In the genomic region with DNA sequence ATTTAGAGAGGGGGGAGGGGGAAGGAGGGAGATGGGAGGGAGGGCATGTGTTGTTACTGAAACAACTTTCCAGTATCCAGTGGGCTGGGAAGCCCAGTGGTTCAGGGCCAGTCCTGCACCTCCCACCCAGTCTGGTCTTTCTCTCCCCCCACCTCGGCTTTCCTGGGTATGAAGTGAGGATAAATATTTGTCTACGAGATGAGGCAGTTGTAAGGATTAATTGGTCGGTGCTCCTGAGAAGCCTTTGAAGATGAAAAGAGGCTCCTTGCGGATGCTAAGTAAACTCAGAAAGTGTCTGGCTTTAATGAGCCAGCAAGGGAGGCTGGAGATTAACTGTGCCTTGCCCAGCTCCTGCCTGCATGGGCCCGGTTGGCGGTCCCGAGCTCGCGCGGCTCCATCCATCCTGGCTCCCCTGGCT, we compare ENCODE assay signal across 19 mouse cellular contexts. TPM values are rescaled to one million over a fixed set of nuclear protein-coding genes. Genes with fewer than 3 reads are reported as not detected.
DNase-seq lines count a peak whose midpoint lies in the region; ATAC-seq lines count a peak whose summit lies in the region.
"Had no signal": no experiment of that assay in that cellular context is flagged by ENCODE, and none has a peak within 500 bp of the region (broad histone marks: within the 10 kb centered on the region; RNA-seq: fewer than 3 reads in every experiment).

No protein-coding gene starts in this region.

- no peak overlapping the region for H3K4me2 ChIP-seq in forebrain, embryonic 14.5 days (ENCODE audit: low read length)
- no peak overlapping the region for H3K4me2 ChIP-seq in forebrain, embryonic 12.5 days
- H3K4me2 ChIP-seq in midbrain, embryonic 15.5 days, result no peak overlapping the region
- H3K4me2 ChIP-seq: heart, embryonic 12.5 days had no signal

- peak; percentile 42 for DNase-seq in forebrain, embryonic 14.5 days (ENCODE audit: low spot score)
- DNase-seq in forelimb bud, embryonic 11.5 days (ENCODE audit: low read depth, low spot score), result peak; percentile 57
- DNase-seq in limb, embryonic 10.5 days (ENCODE audit: low spot score), result no peak
- DNase-seq in adrenal gland, postnatal 10 days, result no peak
- DNase-seq: adrenal gland, adult 2 months; B cell, adult 2 months; cerebellum, postnatal 10 days; gastrocnemius, postnatal 36 days; layer of hippocampus, postnatal 36 days; liver; lung, adult 2 months; thymus, postnatal 4 days had no signal

- 15% methylated on average over 10 of the region's 10 CpGs for WGBS in forebrain, embryonic 14.5 days
- WGBS in forebrain, embryonic 12.5 days, result 14% methylated on average over 10 of the region's 10 CpGs
- 5% methylated on average over 10 of the region's 10 CpGs for WGBS in limb, embryonic 10.5 days
- WGBS in midbrain, embryonic 15.5 days, result 10% methylated on average over 10 of the region's 10 CpGs

- no peaks in the 10 kb centered on the region for H3K36me3 ChIP-seq in forebrain, embryonic 14.5 days (ENCODE audit: control insufficient read depth, insufficient read depth, low read length)
- H3K36me3 ChIP-seq in forebrain, embryonic 12.5 days (replicated peaks), result no peaks in the 10 kb centered on the region
- H3K36me3 ChIP-seq in limb, embryonic 10.5 days, result no peaks in the 10 kb centered on the region
- H3K36me3 ChIP-seq in midbrain, embryonic 15.5 days (replicated peaks), result no peaks in the 10 kb centered on the region
- H3K36me3 ChIP-seq: heart, embryonic 12.5 days had no signal

- no peak overlapping the region for H3K4me3 ChIP-seq in forebrain, embryonic 14.5 days (ENCODE audit: low read depth, low read length)
- H3K4me3 ChIP-seq in forebrain, embryonic 12.5 days (replicated peaks), result no peak overlapping the region
- H3K4me3 ChIP-seq in limb, embryonic 10.5 days, result peak overlapping the region; percentile 11; the same call in 1 of the 2 replicates
- H3K4me3 ChIP-seq in midbrain, embryonic 15.5 days, result no peak overlapping the region
- H3K4me3 ChIP-seq: heart, embryonic 12.5 days had no signal

- H3K27me3 ChIP-seq in forebrain, embryonic 14.5 days (replicated peaks; ENCODE audit: control insufficient read depth, insufficient read depth, low read length), result no peaks in the 10 kb centered on the region
- H3K27me3 ChIP-seq in forebrain, embryonic 12.5 days, result peaks cover 4% of the 10 kb centered on the region; the same call in 1 of the 2 replicates
- H3K27me3 ChIP-seq in limb, embryonic 10.5 days (ENCODE audit: low read depth, poor library complexity, severe bottlenecking), result no peaks in the 10 kb centered on the region
- H3K27me3 ChIP-seq in midbrain, embryonic 15.5 days (replicated peaks), result no peaks in the 10 kb centered on the region
- H3K27me3 ChIP-seq: heart, embryonic 12.5 days had no signal

- no peak for ATAC-seq in forebrain, embryonic 14.5 days
- ATAC-seq in forebrain, embryonic 12.5 days (ENCODE audit: low FRiP score), result no peak
- peak; percentile 66 for ATAC-seq in midbrain, embryonic 15.5 days (replicated peaks)
- ATAC-seq in megakaryocyte progenitor cell, adult 5-6 weeks (replicated peaks; ENCODE audit: poor library complexity), result no peak
- ATAC-seq: forebrain, embryonic 16.5 days had no signal

- H3K9me3 ChIP-seq in forebrain, embryonic 14.5 days (replicated peaks; ENCODE audit: control insufficient read depth, low read length), result no peaks in the 10 kb centered on the region
- H3K9me3 ChIP-seq in forebrain, embryonic 12.5 days, result peaks cover 4% of the 10 kb centered on the region; the same call in 1 of the 2 replicates
- no peaks in the 10 kb centered on the region for H3K9me3 ChIP-seq in limb, embryonic 10.5 days (replicated peaks)
- no peaks in the 10 kb centered on the region for H3K9me3 ChIP-seq in midbrain, embryonic 15.5 days

- H3K27ac ChIP-seq in forebrain, embryonic 14.5 days (ENCODE audit: low read depth, low read length), result no peak overlapping the region
- H3K27ac ChIP-seq in forebrain, embryonic 12.5 days, result no peak overlapping the region
- H3K27ac ChIP-seq in limb, embryonic 10.5 days, result peak overlapping the region; percentile 68
- peak overlapping the region; percentile 60 for H3K27ac ChIP-seq in midbrain, embryonic 15.5 days
- H3K27ac ChIP-seq: stomach, postnatal 0 days had no signal

- H3K4me1 ChIP-seq in forebrain, embryonic 14.5 days (ENCODE audit: control insufficient read depth, insufficient read depth, low read length), result no peaks in the 10 kb centered on the region
- H3K4me1 ChIP-seq in forebrain, embryonic 12.5 days, result peaks cover 19% of the 10 kb centered on the region
- peaks cover 59% of the 10 kb centered on the region for H3K4me1 ChIP-seq in limb, embryonic 10.5 days
- H3K4me1 ChIP-seq in midbrain, embryonic 15.5 days, result peaks cover 15% of the 10 kb centered on the region

- 0 out of 2 replicates have a peak overlapping the region, but pooled peaks have one; percentile 13 for H3K9ac ChIP-seq in forebrain, embryonic 14.5 days (ENCODE audit: low read length)
- no peak overlapping the region for H3K9ac ChIP-seq in forebrain, embryonic 12.5 days
- H3K9ac ChIP-seq in midbrain, embryonic 15.5 days, result no peak overlapping the region
- H3K9ac ChIP-seq: heart, embryonic 12.5 days had no signal

RNA-seq across cellular contexts. Expression of gene Tcp11, which starts 21.5 kb away (rescaled TPM):
- polyA plus RNA-seq in forebrain, embryonic 14.5 days (2014; fragmentation: Nextera tagmentation; extraction: Ambion mirVana), result 1.6 TPM in 2 replicates
- polyA plus RNA-seq in forebrain, embryonic 12.5 days (2016; fragmentation: Nextera tagmentation; extraction: Ambion mirVana), result 1.1 and 1.6 TPM in 2 replicates
- 0.97 and 1.1 TPM in 2 replicates for polyA plus RNA-seq in limb, embryonic 10.5 days (2016; fragmentation: Nextera tagmentation; extraction: Ambion mirVana)
- 1.9 and 2.2 TPM in 2 replicates for polyA plus RNA-seq in midbrain, embryonic 15.5 days (2015; fragmentation: Nextera tagmentation; extraction: Ambion mirVana)
- 0.67 and 1.4 TPM in 2 replicates for total RNA-seq in megakaryocyte progenitor cell, adult 5-6 weeks (2015)
- 2.4 and 2.5 TPM in 2 replicates for total RNA-seq in megakaryocyte progenitor cell, adult 5-6 weeks (2017)
- under 1 TPM; 0.24 to 0.57 TPM for total RNA-seq in adrenal gland, postnatal 10 days (2021)
- total RNA-seq: gastrocnemius, postnatal 36 days had no signal
- polyA plus RNA-seq: adrenal gland, adult 2 months had no signal

RNA-seq across cellular contexts. Expression of gene Scube3, which starts 40.0 kb away (rescaled TPM):
- 4.7 TPM in 2 replicates for polyA plus RNA-seq in forebrain, embryonic 14.5 days (2014; fragmentation: Nextera tagmentation; extraction: Ambion mirVana)
- polyA plus RNA-seq in forebrain, embryonic 12.5 days (2016; fragmentation: Nextera tagmentation; extraction: Ambion mirVana), result 6.9 and 7.0 TPM in 2 replicates
- 10.9 and 11.0 TPM in 2 replicates for polyA plus RNA-seq in limb, embryonic 10.5 days (2016; fragmentation: Nextera tagmentation; extraction: Ambion mirVana)
- polyA plus RNA-seq in midbrain, embryonic 15.5 days (2015; fragmentation: Nextera tagmentation; extraction: Ambion mirVana), result 6.0 and 6.4 TPM in 2 replicates
- total RNA-seq in megakaryocyte progenitor cell, adult 5-6 weeks (2015), result 0.02 and 0.07 TPM in 2 replicates
- 0.08 and 0.14 TPM in 2 replicates for total RNA-seq in megakaryocyte progenitor cell, adult 5-6 weeks (2017)
- total RNA-seq in adrenal gland, postnatal 10 days (2021), result 10 to 100 TPM; 14.4 to 15.2 TPM
- total RNA-seq: megakaryocyte-erythroid progenitor cell, adult 5-6 weeks had no signal

Comparison
In these comparisons a context has a peak if more than half of its experiments do, and no peak if none do; other contexts are left out.
1. DNase-seq: peak in forebrain, embryonic 14.5 days (single experiment) and forelimb bud, embryonic 11.5 days (single experiment); none in limb, embryonic 10.5 days (single experiment) and adrenal gland, postnatal 10 days (single experiment).
2. H3K27ac ChIP-seq: peak in limb, embryonic 10.5 days (single experiment) and midbrain, embryonic 15.5 days (single experiment); none in forebrain, embryonic 14.5 days (single experiment) and forebrain, embryonic 12.5 days (single experiment).